Mouse (Mus musculus) frontal cortex, postnatal 36 days (tissue): ENCODE measurements around the gene Igsf10.

Experiments used
- DNase-seq, 2 experiments: peaks; one replicate each; pipeline ENCODE4 v3.0.0; 2022; ENCODE audit warnings: low spot score in 2 of 2

Gene Igsf10

GRCm38 (mm10) chr3:59293437-59294199 is 50.6 kb downstream of the Igsf10 start:
- no peak for DNase-seq

- no peak for DNase-seq
Measured at GRCm38 (mm10) chr3:59290551-59290950, 53.6 kb downstream of the Igsf10 start.

- DNase-seq, result no peak
Measured at GRCm38 (mm10) chr3:59278620-59279019, 65.6 kb downstream of the Igsf10 start.

- DNase-seq, result no peak
Measured at GRCm38 (mm10) chr3:59278254-59278533, 66.0 kb downstream of the Igsf10 start.

GRCm38 (mm10) chr3:59277502-59278253 is 66.5 kb downstream of the Igsf10 start:
- no peak for DNase-seq

- DNase-seq, result no peak
Measured at GRCm38 (mm10) chr3:59270811-59271210, 73.4 kb downstream of the Igsf10 start.
